Mouse (Mus musculus): Measurements from ENCODE around the gene Wbp2nl.
"Not testable (repeated sequence)": the region's sequence is repeated elsewhere in the genome, so short reads cannot be mapped to it uniquely, and the experiment has no call there.

Gene Wbp2nl

DNA sequence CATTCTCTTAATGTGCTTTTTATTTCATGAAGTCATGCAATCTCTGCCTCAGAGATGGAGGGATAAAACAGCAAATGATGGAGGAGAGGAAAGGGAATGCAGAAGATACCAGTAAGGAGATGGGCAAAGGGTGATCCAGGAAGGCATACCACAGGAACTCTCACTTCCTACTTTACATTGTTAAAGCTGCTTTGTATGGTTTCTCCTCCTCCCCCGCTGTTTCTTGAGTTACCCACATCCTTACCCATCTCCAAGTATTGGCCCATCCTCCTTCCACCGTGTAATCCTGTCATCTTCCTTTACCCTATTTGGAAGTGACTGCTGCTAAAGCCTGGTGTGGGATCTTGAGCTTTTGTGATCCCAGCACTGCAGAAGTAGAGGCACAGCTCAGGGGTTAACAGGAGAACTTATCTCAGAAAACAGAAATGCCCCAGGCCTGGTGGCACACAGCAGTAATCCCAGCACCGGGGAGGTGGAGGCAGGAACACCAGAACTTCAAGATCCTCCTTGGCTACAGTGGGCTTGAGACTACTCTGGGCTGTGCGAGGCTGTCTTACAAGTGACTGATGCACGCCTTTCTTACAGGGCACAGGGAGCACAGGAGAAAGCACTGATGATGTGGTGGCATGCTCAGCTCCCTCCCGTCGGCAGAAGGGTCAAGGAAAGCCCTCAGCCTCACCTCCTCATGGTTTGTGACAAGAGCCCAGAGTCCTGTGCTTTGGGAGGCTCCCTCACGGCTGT lies 49.7 kb downstream of the Wbp2nl start:
- peak; percentile 42 for DNase-seq (ENCODE audit: low read depth, low spot score)

DNA sequence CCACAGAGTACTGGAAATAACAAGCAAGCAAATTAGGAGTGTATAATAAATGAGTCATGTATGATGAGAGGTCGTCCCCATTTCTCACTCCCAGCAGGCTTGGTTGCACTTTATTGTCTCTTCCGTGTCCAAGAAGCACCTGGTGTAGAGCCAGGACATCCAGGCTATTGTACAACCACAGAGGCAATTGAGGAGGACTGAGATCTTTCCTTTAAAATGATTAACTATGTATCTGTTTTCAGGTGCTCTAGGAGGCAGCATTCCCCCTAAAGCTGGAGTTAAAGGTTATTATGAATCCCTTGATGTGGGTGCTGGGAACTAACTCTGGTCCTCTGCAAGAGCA lies 50.2 kb downstream of the Wbp2nl start:
- no peak for DNase-seq (ENCODE audit: low read depth, low spot score)

DNA sequence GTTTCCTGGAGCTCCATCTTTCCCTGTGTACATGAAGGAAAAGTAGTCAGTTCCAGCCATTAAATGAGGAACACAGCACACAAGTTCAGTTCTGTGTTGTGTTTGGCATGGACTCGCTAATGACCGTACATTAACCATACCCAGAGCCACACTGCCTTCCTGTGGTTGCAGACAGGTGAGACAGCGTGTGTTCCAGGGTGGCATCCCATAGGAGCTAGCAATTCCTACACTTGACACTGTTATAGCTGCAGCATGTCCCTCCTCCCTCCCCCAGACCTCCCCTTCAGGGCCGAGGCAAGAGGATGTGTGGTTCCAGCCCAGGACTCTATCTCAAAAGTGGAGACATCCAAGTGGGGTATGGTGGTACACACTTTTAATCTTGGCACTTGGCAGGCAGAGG lies 51.6 kb downstream of the Wbp2nl start:
- DNase-seq (ENCODE audit: low read depth, low spot score), result no peak

DNA sequence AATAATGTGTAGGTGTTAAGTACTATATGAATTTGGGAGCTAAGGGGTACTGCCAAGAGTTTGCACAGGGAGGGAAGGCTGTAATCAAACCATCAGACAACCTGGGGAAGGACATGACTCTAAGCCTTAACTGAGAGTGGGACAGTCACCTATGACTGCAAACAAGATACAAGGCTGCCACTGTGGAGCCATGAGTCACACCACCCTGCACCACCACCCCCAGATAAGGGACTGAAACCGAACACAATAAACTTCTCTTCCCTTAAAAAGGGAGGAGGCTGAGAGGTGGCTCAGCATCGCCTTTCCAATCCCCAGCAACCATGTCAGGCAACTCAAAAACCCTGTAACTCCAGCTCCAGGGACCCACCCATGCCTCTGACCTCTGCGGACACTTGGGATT lies 52.7 kb downstream of the Wbp2nl start:
- DNase-seq (ENCODE audit: low read depth, low spot score), result no peak

DNA sequence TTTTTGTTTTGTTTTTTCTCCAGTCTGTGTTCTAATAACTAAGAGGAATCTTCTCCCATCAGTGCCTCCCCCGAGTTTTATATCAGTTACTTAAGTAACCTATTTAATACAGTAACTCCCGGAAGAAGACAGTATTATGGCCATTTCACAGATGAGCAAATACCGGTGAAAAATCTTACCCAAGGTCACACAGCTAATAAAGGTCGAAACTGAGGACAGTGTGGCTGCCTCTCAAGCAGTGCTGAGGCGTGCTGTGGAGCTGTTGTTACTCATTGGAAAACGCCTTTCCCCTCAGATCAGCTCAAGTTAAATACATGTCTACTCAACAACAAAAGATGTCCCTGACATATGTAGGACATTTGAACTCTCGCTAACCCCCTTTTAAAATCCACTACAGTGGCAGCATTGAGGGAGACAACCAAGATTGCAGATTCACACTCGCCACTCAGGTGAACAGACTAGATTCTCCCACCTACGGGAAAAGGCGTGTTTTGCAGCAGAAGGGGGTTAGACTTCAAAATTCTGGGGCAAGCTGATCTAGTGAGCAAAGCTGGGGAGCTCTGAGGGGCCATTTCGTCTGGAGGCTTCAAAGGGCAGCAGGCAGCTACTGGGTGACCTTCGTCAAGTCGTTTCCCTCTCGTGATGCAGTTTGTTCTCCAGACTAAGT lies 54.5 kb downstream of the Wbp2nl start:
- DNase-seq (ENCODE audit: low read depth, low spot score), result peak; percentile 53

DNA sequence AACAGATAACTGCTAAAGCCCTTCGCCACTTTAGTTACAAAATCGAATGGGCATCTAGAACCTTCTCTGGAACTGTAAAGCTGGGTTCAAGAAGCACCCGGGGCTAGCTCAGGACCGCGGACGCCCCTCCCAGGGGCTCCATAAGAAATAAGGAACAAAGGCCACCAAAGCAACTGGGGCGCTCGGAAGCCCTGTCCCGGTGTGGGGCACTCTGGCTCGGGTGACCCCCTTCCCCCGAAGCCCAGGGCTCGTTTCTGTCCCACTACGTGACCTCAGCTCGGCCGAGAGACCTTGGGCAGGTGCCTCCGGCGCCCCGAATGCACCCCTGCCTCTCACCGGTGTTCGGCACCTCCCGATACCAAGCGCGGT lies 55.0 kb downstream of the Wbp2nl start:
- DNase-seq (ENCODE audit: low read depth, low spot score), result no peak

DNA sequence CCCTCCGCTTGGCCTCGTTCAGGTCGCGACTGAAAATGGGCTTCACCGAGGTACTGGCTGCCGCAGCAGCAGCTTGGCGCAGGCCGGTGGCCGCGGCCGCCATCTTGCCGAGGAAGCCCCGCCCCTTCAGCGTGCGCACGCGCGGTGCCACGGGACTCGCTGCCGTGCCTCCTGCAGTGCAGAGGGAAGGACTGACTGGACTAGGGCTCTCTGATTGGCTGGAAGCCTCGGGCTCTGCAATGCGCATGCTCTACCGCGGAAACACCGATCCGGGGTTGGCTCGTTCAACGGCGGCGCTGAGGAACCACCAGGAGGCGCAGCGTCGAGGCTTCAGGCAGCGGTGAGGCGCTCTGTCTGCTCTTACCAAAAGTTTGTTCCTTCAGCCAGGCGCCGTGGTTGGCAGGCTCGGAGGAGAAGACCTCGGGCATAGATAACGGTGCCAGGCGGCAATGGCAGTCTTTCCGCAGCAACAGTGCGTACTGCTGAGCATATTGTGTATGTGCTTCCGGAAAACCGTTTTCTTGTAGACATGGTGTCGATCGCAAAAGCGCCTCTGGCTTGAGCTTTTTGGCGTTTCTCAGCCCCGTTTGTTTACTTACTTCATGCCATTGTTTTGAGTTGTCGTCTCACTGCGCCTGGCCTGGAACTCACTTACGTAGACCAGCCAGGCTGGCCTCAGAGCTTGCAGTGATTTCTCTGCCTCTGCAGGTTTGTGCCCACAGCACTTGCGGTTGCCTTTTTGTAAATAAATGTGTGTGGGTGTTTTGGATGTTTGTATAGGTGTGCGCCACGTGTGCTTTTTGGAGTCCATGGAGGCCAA lies 55.6 kb downstream of the Wbp2nl start, which contains the start of gene Ndufa6:
Ndufa6 (minus strand) TSS at position 197 of the 820 bp plus-strand sequence.
- DNase-seq (ENCODE audit: low read depth, low spot score), result peak; percentile 98

DNA sequence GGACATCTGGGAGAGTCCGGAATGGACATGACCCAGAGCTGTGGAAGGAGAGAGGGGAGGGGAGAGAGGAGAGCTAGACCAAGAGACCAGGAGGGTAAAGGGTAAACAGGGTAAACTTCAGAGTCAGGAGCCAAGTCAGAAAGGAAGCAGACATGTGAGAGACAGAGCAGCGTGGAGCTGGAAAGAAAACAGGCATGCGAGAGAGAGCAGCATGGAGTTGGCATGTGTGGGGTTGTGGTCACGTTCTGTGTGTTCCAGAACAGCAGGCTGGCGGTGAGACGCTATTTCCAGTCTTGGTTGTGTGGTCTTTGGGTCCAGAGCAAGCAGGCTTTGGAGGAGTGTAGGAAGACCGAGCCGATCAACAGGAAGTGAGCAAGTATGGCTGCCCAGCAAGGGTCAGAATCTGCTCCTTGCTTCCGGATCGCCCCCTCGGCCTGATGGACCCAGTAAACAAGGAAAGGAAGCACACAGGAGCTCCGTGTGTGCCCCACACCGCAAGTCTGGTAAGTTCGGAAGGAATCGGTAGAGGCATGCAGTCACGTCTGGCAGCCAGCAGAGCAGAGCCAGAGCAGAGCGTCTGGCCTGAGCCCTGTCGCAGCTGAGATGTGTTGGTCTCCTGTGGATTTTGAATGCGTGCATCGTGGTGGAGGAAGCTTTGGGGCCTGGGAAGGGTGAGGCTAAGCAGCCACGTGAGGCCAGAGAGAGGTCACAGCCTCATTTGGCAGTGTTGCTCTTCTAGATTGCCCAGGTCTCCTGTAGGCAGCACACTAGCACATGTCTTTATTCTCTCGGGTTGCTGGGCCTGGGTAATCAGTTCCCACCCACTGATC lies 59.9 kb downstream of the Wbp2nl start:
- no peak for DNase-seq (ENCODE audit: low read depth, low spot score)

DNA sequence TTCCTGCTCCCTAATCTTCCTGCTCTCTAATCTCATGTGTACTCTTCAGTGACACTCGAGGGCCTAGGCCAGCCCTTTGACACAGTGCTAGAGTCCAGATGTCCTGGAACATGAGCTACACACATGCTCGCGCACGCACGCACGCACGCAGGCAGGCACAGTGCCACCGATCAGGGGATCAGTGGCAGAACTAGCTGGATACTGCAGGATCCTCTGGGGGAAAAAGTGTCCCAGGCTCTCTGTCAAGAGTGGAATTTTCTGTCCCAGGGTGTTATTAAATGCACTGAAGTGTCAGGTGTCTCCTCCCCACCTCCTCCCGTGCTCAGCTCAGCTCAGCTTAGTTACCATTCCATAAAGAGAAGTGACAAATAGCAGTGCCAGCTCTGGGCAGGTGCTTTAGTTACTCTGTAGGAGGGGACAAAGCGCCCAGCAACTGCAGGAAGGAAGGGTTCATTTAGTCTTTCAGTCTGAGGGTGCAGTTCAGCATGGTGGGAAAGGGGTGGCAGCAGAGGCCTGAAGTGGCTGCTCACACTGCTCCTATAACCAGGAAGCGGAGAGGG lies 62.8 kb downstream of the Wbp2nl start:
- DNase-seq (ENCODE audit: low read depth, low spot score), result no peak

DNA sequence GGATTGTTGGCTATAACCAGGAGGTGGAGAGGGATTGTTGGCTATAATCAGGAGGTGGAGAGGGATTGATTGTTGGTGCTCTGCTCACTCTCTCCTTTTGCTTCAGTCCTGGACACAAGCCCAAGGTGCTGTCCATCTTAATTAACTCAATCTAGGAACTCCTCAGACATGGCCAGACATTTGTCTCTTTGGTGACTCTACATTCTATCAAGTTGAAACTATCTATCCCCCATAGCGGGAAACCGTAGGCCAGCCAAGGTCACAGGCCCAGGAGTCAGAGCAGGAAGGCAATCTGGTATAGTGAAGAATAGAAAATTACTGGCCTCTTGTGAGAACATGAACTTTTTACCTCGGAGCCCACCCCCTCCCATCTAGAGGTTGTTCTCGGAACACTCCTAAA lies 63.5 kb downstream of the Wbp2nl start:
- no peak for DNase-seq (ENCODE audit: low read depth, low spot score)

DNA sequence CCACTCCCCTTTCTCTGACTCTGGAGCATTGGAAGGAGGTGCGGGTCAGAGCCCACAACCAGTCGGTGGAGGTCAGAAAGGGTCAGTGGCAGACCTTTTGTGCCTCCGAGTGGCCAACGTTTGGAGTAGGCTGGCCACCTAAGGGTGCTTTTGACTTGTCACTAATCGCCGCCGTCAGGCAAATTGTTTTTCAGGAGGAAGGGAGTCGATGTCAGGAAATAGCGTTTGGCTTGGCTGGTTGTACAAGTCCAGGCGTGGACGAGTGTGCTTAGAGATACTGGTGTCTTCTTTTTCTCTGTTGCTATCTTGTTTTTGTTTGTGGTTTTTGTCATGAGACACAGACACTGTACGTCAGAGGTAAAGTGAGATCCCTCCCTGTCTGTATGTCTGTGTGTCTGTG lies 65.0 kb downstream of the Wbp2nl start:
- DNase-seq (ENCODE audit: low read depth, low spot score), result not testable (repeated sequence)

Data from A20 (cell line).